Mouse (Mus musculus) lung, adult 2 months (tissue): ENCODE data around the gene Clcn3.

Experiments
- CTCF ChIP-seq: fragments of 200-500 bp; IDR thresholded peaks from 2 replicates; pipeline ENCODE4 v1.5.1; 2011; ENCODE audit warnings: mild to moderate bottlenecking, low read length, control low read depth; ENCODE audit not compliant: insufficient read depth
- POLR2A ChIP-seq: fragments of 200-500 bp; IDR thresholded peaks from 2 replicates; pipeline ENCODE4 v1.6.1; 2011; ENCODE audit warnings: low read depth, mild to moderate bottlenecking, control low read depth, low read length, borderline replicate concordance; ENCODE audit errors: extremely low read depth

- TF ChIP-seq CTCF (no peak), POLR2A (no peak)
These were observed 70.5 kb downstream of the Clcn3 start for GRCm38 (mm10) chr8:60912554-60912953.
